Mouse (Mus musculus): ENCODE measurements around the gene Pdcd11. TPM values are rescaled to one million over a fixed set of nuclear protein-coding genes. Genes with fewer than 3 reads are reported as not detected.
A peak's percentile ranks its signal among the peaks of the same experiment; 100 is the strongest.

Gene Pdcd11
- total RNA-seq, 1 experiment = 117 TPM

GRCm38 (mm10) chr19:47176916-47177505 lies 86.4 kb downstream of the Pdcd11 start:
- in situ Hi-C loops (cut with MboI; ENCODE audit: low sequenced_read_pairs in 2 of 2, unreplicated experiment in 2 of 2) = no loop called here
- Histone ChIP-seq H3K36me3 (ENCODE audit: control insufficient read depth, insufficient read depth, low read length, poor library complexity, severe bottlenecking) (no peaks in the 10 kb centered on the region), H3K27ac (ENCODE audit: insufficient read depth, low read depth, low read length, poor library complexity, severe bottlenecking) (no peak overlapping the region), H3K9me3 (ENCODE audit: control insufficient read depth, insufficient read depth, low read depth, low read length) (no peaks in the 10 kb centered on the region), H3K4me3 (ENCODE audit: insufficient read depth in 1 of 2, low read depth in 1 of 2, low read length in 2 of 2, poor library complexity in 1 of 2, severe bottlenecking in 1 of 2) (no peak overlapping the region), H3K4me1 (ENCODE audit: control insufficient read depth in 2 of 2, insufficient read depth in 2 of 2, low read length in 2 of 2, poor library complexity in 1 of 2) (peaks cover 0 to 12% of the 10 kb centered on the region in 2 experiments; a peak in 2 of 4 replicates), H3K9ac (ENCODE audit: insufficient read depth, low read depth, low read length, poor library complexity, severe bottlenecking) (no peak overlapping the region)
- no peak for DNase-seq (ENCODE audit: low read depth, low spot score)
- TF ChIP-seq ZNF384 (IDR thresholded peaks at IDR 0.05; ENCODE audit: low read depth, low read length) (no peak), ZC3H11A (IDR thresholded peaks at IDR 0.05; ENCODE audit: borderline replicate concordance, low read depth, low read length) (no peak), MAFK (IDR thresholded peaks at IDR 0.05; ENCODE audit: insufficient read depth, low read depth, low read length) (no peak), HCFC1 (IDR thresholded peaks at IDR 0.05; ENCODE audit: borderline replicate concordance, insufficient read depth, low read length) (no peak), CHD2 (IDR thresholded peaks at IDR 0.05; ENCODE audit: low read depth, low read length) (no peak)

GRCm38 (mm10) chr19:47178001-47178400 lies 87.4 kb downstream of the Pdcd11 start:
- peak overlapping the region; percentile 61 for H3K27ac ChIP-seq (ENCODE audit: insufficient read depth, low read depth, low read length, poor library complexity, severe bottlenecking)
- H3K36me3 ChIP-seq (ENCODE audit: control insufficient read depth, insufficient read depth, low read length, poor library complexity, severe bottlenecking) = no peaks in the 10 kb centered on the region
- H3K4me1 ChIP-seq (ENCODE audit: control insufficient read depth in 2 of 2, insufficient read depth in 2 of 2, low read length in 2 of 2, poor library complexity in 1 of 2) = peaks cover 0 to 12% of the 10 kb centered on the region in 2 experiments; a peak in 2 of 4 replicates
- H3K9me3 ChIP-seq (ENCODE audit: control insufficient read depth, insufficient read depth, low read depth, low read length) = no peaks in the 10 kb centered on the region
- TF ChIP-seq ZNF384 (IDR thresholded peaks at IDR 0.05; ENCODE audit: low read depth, low read length) (no peak), CHD2 (IDR thresholded peaks at IDR 0.05; ENCODE audit: low read depth, low read length) (no peak), HCFC1 (IDR thresholded peaks at IDR 0.05; ENCODE audit: borderline replicate concordance, insufficient read depth, low read length) (no peak), ZC3H11A (IDR thresholded peaks at IDR 0.05; ENCODE audit: borderline replicate concordance, low read depth, low read length) (no peak), MAFK (IDR thresholded peaks at IDR 0.05; ENCODE audit: insufficient read depth, low read depth, low read length) (no peak)
- in situ Hi-C loops (cut with MboI; ENCODE audit: low sequenced_read_pairs in 2 of 2, unreplicated experiment in 2 of 2) = no loop called here
- peak overlapping the region; percentile 72 for H3K9ac ChIP-seq (ENCODE audit: insufficient read depth, low read depth, low read length, poor library complexity, severe bottlenecking)
- peak overlapping the region; percentile 72 to 96 for H3K4me3 ChIP-seq (ENCODE audit: insufficient read depth in 1 of 2, low read depth in 1 of 2, low read length in 2 of 2, poor library complexity in 1 of 2, severe bottlenecking in 1 of 2)
- DNase-seq (ENCODE audit: low read depth, low spot score) = peak; percentile 73

GRCm38 (mm10) chr19:47178431-47179271 lies 88.1 kb downstream of the Pdcd11 start, which contains the start of gene Neurl1a:
Gene Neurl1a, plus strand, starts transcription at chr19:47178820.
- in situ Hi-C loops (cut with MboI; ENCODE audit: low sequenced_read_pairs in 2 of 2, unreplicated experiment in 2 of 2) = no loop called here
- H3K4me3 ChIP-seq (ENCODE audit: insufficient read depth in 1 of 2, low read depth in 1 of 2, low read length in 2 of 2, poor library complexity in 1 of 2, severe bottlenecking in 1 of 2) = peak within 1 kb of the TSS; percentile 72 to 96
- peak within 1 kb of the TSS; percentile 72 for H3K9ac ChIP-seq (ENCODE audit: insufficient read depth, low read depth, low read length, poor library complexity, severe bottlenecking)
- DNase-seq (ENCODE audit: low read depth, low spot score) = peak; percentile 88
- TF ChIP-seq ZNF384 (IDR thresholded peaks at IDR 0.05; ENCODE audit: low read depth, low read length) (no peak), MAFK (IDR thresholded peaks at IDR 0.05; ENCODE audit: insufficient read depth, low read depth, low read length) (no peak), HCFC1 (IDR thresholded peaks at IDR 0.05; ENCODE audit: borderline replicate concordance, insufficient read depth, low read length) (no peak), ZC3H11A (IDR thresholded peaks at IDR 0.05; ENCODE audit: borderline replicate concordance, low read depth, low read length) (no peak), CHD2 (IDR thresholded peaks at IDR 0.05; ENCODE audit: low read depth, low read length) (no peak)
- no peaks in the 10 kb centered on the region for H3K9me3 ChIP-seq (ENCODE audit: control insufficient read depth, insufficient read depth, low read depth, low read length)
- H3K27ac ChIP-seq (ENCODE audit: insufficient read depth, low read depth, low read length, poor library complexity, severe bottlenecking) = peak within 1 kb of the TSS; percentile 61
- no peaks in the 10 kb centered on the region for H3K36me3 ChIP-seq (ENCODE audit: control insufficient read depth, insufficient read depth, low read length, poor library complexity, severe bottlenecking)
- H3K4me1 ChIP-seq (ENCODE audit: control insufficient read depth in 2 of 2, insufficient read depth in 2 of 2, low read length in 2 of 2, poor library complexity in 1 of 2) = peaks cover 0 to 10% of the 10 kb centered on the region in 2 experiments; a peak in 2 of 4 replicates

- in situ Hi-C loops (cut with MboI; ENCODE audit: low sequenced_read_pairs in 2 of 2, unreplicated experiment in 2 of 2) = no loop called here
- no peak for DNase-seq (ENCODE audit: low read depth, low spot score)
- Histone ChIP-seq H3K9me3 (ENCODE audit: control insufficient read depth, insufficient read depth, low read depth, low read length) (no peaks in the 10 kb centered on the region), H3K9ac (ENCODE audit: insufficient read depth, low read depth, low read length, poor library complexity, severe bottlenecking) (peak overlapping the region; percentile 72), H3K27ac (ENCODE audit: insufficient read depth, low read depth, low read length, poor library complexity, severe bottlenecking) (0 out of 2 replicates have a peak overlapping the region, but pooled peaks have one; percentile 61), H3K4me1 (ENCODE audit: control insufficient read depth in 2 of 2, insufficient read depth in 2 of 2, low read length in 2 of 2, poor library complexity in 1 of 2) (peaks cover 0 to 16% of the 10 kb centered on the region in 2 experiments; a peak in 3 of 4 replicates), H3K36me3 (ENCODE audit: control insufficient read depth, insufficient read depth, low read length, poor library complexity, severe bottlenecking) (no peaks in the 10 kb centered on the region), H3K4me3 (ENCODE audit: insufficient read depth in 1 of 2, low read depth in 1 of 2, low read length in 2 of 2, poor library complexity in 1 of 2, severe bottlenecking in 1 of 2) (peak overlapping the region; percentile 72 to 96)
- TF ChIP-seq ZC3H11A (IDR thresholded peaks at IDR 0.05; ENCODE audit: borderline replicate concordance, low read depth, low read length) = no peak
- TF ChIP-seq HCFC1 (IDR thresholded peaks at IDR 0.05; ENCODE audit: borderline replicate concordance, insufficient read depth, low read length) = peak; percentile 49; the same call in 1 of the 2 replicates
These were observed 88.8 kb downstream of the Pdcd11 start for GRCm38 (mm10) chr19:47179272-47179809.
